In the genomic region with DNA sequence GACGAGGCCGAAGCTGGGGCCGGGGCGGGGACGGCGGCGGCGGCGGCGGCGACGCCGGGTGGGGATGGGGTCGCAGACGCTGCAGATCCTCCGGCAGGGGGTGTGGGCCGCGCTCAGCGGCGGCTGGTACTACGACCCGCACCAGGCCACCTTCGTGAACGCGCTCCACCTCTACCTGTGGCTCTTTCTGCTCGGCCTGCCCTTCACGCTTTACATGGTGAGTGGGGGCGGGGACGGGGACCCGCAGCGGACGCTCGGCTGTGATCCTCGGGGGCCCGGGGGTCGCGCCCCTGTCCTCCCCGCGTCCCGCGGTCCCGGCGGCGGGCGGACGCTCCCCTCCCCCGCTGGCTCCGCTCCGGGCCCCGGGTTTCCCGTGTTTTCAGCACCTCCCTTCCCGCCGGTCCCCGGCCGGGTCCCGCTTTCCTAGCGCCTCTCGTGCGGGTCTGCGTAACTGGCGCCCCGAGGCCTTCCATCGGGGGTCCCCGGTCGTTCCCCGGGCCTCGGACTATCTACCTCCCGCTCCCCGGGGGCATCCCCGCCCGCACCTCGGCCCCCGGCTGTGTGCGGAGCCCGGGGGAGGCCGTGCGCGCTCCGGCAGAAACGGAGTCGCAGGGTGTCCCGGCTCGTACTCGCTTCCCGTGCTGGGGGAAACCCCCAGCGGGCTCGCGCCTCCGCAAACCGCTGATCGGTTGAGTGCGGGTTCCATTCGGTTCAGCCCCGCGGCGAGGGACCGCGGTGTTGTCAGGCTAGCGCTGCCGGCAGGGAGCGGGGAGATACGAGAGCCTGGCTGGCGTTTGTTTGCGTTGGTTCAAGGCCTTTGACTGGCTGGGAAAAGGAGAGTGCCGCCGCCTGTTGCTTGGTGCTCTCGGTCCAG, we compare ENCODE assay signal across 8 mouse cellular contexts. TPM values are rescaled to one million over a fixed set of nuclear protein-coding genes. Genes with fewer than 3 reads are reported as not detected.
DNase-seq lines count a peak whose midpoint lies in the region; ATAC-seq and TF ChIP-seq lines count a peak whose summit lies in the region.

No protein-coding gene starts in this region.

- H3K27me3 ChIP-seq in heart, embryonic 14.5 days (ENCODE audit: control insufficient read depth, insufficient read depth, low read length): no peaks in the 10 kb centered on the region
- H3K27me3 ChIP-seq in neural tube, embryonic 13.5 days: no peaks in the 10 kb centered on the region
- no peaks in the 10 kb centered on the region for H3K27me3 ChIP-seq in testis, adult 2 months (ENCODE audit: control insufficient read depth, insufficient read depth, low read length)

- ATAC-seq in heart, embryonic 14.5 days (ENCODE audit: insufficient number of reproducible peaks, insufficient read depth, low FRiP score, low read depth): peak; percentile 46
- ATAC-seq in neural tube, embryonic 13.5 days (ENCODE audit: low read depth): peak; percentile 86

- DNase-seq in CD4-positive helper T cell, adult 2 months (ENCODE audit: low read depth, low spot score): peak; percentile 83
- peak; percentile 40 to 44 for DNase-seq in adrenal gland, postnatal 4 days (ENCODE audit: low spot score in 2 of 2)
- peak; percentile 74 for DNase-seq in kidney, postnatal 10 days
- DNase-seq in lung, adult 18-20 months: peak; percentile 63 to 72

- WGBS in heart, embryonic 14.5 days: under 1% methylated on average over 96 of the region's 107 CpGs
- under 1% methylated on average over 97 of the region's 107 CpGs for WGBS in neural tube, embryonic 13.5 days

- H3K9ac ChIP-seq in heart, embryonic 14.5 days (ENCODE audit: low read length): peak overlapping the region; percentile 98
- peak overlapping the region; percentile 97 for H3K9ac ChIP-seq in neural tube, embryonic 13.5 days

- peak overlapping the region; percentile 90 for H3K4me3 ChIP-seq in embryonic fibroblast, embryonic 13.5 days (ENCODE audit: insufficient read depth, low read length)
- H3K4me3 ChIP-seq in heart, embryonic 14.5 days (ENCODE audit: control insufficient read depth in 1 of 2, insufficient read depth in 1 of 2, low read depth in 1 of 2, low read length in 2 of 2): peak overlapping the region; percentile 60 to 86
- H3K4me3 ChIP-seq in neural tube, embryonic 13.5 days: peak overlapping the region; percentile 96
- peak overlapping the region; percentile 92 for H3K4me3 ChIP-seq in testis, adult 2 months (ENCODE audit: control insufficient read depth, low read depth, low read length)

- no peak for TF ChIP-seq POLR2A in embryonic fibroblast, embryonic 13.5 days (IDR thresholded peaks at IDR 0.05; ENCODE audit: low read depth, low read length)
- TF ChIP-seq POLR2A in testis, adult 2 months (IDR thresholded peaks at IDR 0.05; ENCODE audit: control insufficient read depth, low read depth, low read length): peak; percentile 93

- H3K36me3 ChIP-seq in heart, embryonic 14.5 days (ENCODE audit: control insufficient read depth, insufficient read depth, low read length): no peaks in the 10 kb centered on the region
- no peaks in the 10 kb centered on the region for H3K36me3 ChIP-seq in neural tube, embryonic 13.5 days
- no peaks in the 10 kb centered on the region for H3K36me3 ChIP-seq in testis, adult 2 months (ENCODE audit: control insufficient read depth, insufficient read depth, low read length)

- H3K9me3 ChIP-seq in heart, embryonic 14.5 days (ENCODE audit: control insufficient read depth, low read length): no peaks in the 10 kb centered on the region
- no peaks in the 10 kb centered on the region for H3K9me3 ChIP-seq in neural tube, embryonic 13.5 days

- TF ChIP-seq CTCF in embryonic fibroblast, embryonic 13.5 days (IDR thresholded peaks at IDR 0.05; ENCODE audit: borderline replicate concordance, insufficient read depth, low read length): no peak
- no peak for TF ChIP-seq CTCF in testis, adult 2 months (IDR thresholded peaks at IDR 0.05; ENCODE audit: control insufficient read depth, insufficient read depth, insufficient replicate concordance, low read depth, low read length)

- peak overlapping the region; percentile 82 for H3K4me2 ChIP-seq in heart, embryonic 14.5 days (ENCODE audit: low read length)
- peak overlapping the region; percentile 78 for H3K4me2 ChIP-seq in neural tube, embryonic 13.5 days

- H3K4me1 ChIP-seq in embryonic fibroblast, embryonic 13.5 days (ENCODE audit: control insufficient read depth, insufficient read depth, low read length): peaks cover 19% of the 10 kb centered on the region
- H3K4me1 ChIP-seq in heart, embryonic 14.5 days (ENCODE audit: control insufficient read depth in 2 of 2, insufficient read depth in 2 of 2, low read length in 2 of 2): peaks cover 17 to 54% of the 10 kb centered on the region in 2 experiments
- H3K4me1 ChIP-seq in neural tube, embryonic 13.5 days (replicated peaks): peaks cover 31% of the 10 kb centered on the region
- H3K4me1 ChIP-seq in testis, adult 2 months (ENCODE audit: control insufficient read depth, insufficient read depth, low read length): peaks cover 13% of the 10 kb centered on the region

- H3K27ac ChIP-seq in embryonic fibroblast, embryonic 13.5 days (ENCODE audit: insufficient read depth, low read length): peak overlapping the region; percentile 21
- peak overlapping the region; percentile 56 to 92 for H3K27ac ChIP-seq in heart, embryonic 14.5 days (replicated peaks in 1 of 2; ENCODE audit: control insufficient read depth in 1 of 2, insufficient read depth in 1 of 2, low read depth in 2 of 2, low read length in 2 of 2)
- peak overlapping the region; percentile 96 for H3K27ac ChIP-seq in neural tube, embryonic 13.5 days (replicated peaks)
- H3K27ac ChIP-seq in testis, adult 2 months (ENCODE audit: control insufficient read depth, insufficient read depth, low read depth, low read length): peak overlapping the region; percentile 96

RNA-seq across cellular contexts. Expression of a gene that starts 0.7 kb away (rescaled TPM):
- total RNA-seq in adrenal gland, postnatal 4 days (2021): 10 to 100 TPM; 64.8 to 68.2 TPM
- 31.7 and 39.1 TPM in 2 replicates for polyA plus RNA-seq in embryonic fibroblast, embryonic 13.5 days (2011; ENCODE audit: insufficient read length, low read depth, missing spikeins)
- 15.4 and 17.4 TPM in 2 replicates for polyA plus RNA-seq in heart, embryonic 14.5 days (2014; fragmentation: Nextera tagmentation; extraction: Ambion mirVana)
- 7.2 and 12.4 TPM in 2 replicates for polyA plus RNA-seq in neural tube, embryonic 13.5 days (2015; fragmentation: Nextera tagmentation; extraction: Ambion mirVana)
- polyA plus RNA-seq in testis, adult 2 months (2012; rRNA removed): 49.1 and 54.2 TPM in 2 replicates

Comparison
In these comparisons a context has a peak if more than half of its experiments do, and no peak if none do; other contexts are left out.
1. Peak in every context shown above with its lines: DNase-seq, ATAC-seq, H3K4me3 ChIP-seq and H3K27ac ChIP-seq.
2. H3K27ac ChIP-seq: peak in every context shown above with its lines; median percentile 96 in neural tube, embryonic 13.5 days; 96 in testis, adult 2 months; 74 in heart, embryonic 14.5 days; 21 in embryonic fibroblast, embryonic 13.5 days.